Comparison of ENCODE assay signal across 8 mouse cellular contexts in genomic region chr12:15765996-15766395, GRCm38 (mm10). TPM values are rescaled to one million over a fixed set of nuclear protein-coding genes. Genes with fewer than 3 reads are reported as not detected.
A peak's percentile ranks its signal among the peaks of the same experiment; 100 is the strongest.
DNase-seq lines count a peak whose midpoint lies in the region.

No protein-coding gene starts in this region.

- DNase-seq in adrenal gland, adult (ENCODE audit: inconsistent age in 2 of 2, low spot score in 1 of 2) = peak; percentile 22 to 51
- no peak for DNase-seq in adrenal gland, postnatal 4 days (ENCODE audit: low spot score in 2 of 2)
- peak; percentile 59 for DNase-seq in NIH3T3 (ENCODE audit: low read depth)
- peak; percentile 83 to 88 for DNase-seq in gastrocnemius, adult 8-10 months (ENCODE audit: low spot score in 2 of 2)
- DNase-seq in kidney, postnatal 4 days = peak; percentile 73 to 81
- peak; percentile 68 to 73 for DNase-seq in right cerebral cortex, postnatal 10 days (ENCODE audit: low spot score in 2 of 2)
- no peak for DNase-seq in thymus, postnatal 10 days (ENCODE audit: low spot score in 2 of 2)
- no peak for DNase-seq in spleen, adult 18-20 months

RNA-seq across cellular contexts. Expression of gene Trib2, which starts 50.7 kb away (rescaled TPM):
- 10 to 100 TPM; 25.6 to 27.4 TPM for total RNA-seq in adrenal gland, postnatal 4 days (2021)
- total RNA-seq in gastrocnemius, adult 8-10 months (2022) = 10 to 100 TPM; 12.2 to 17.7 (median 15.8) TPM

Comparison
In these comparisons a context has a peak if more than half of its experiments do, and no peak if none do; other contexts are left out.
1. DNase-seq: peak in adrenal gland, adult (2 of 2), NIH3T3 (single experiment), gastrocnemius, adult 8-10 months (2 of 2), kidney, postnatal 4 days (2 of 2) and right cerebral cortex, postnatal 10 days (2 of 2); none in adrenal gland, postnatal 4 days (0 of 2), thymus, postnatal 10 days (0 of 2) and spleen, adult 18-20 months (0 of 2).